Mouse (Mus musculus) neural tube, embryonic 14.5 days (tissue): Measurements from ENCODE around the gene Abcf2. TPM values are rescaled to one million over a fixed set of nuclear protein-coding genes. Genes with fewer than 3 reads are reported as not detected.
A peak's percentile ranks its signal among the peaks of the same experiment; 100 is the strongest.

ENCODE experiments used
- ATAC-seq: fragments of 200-750 bp; cut with Nextera tagmentation; 2 replicates; pipeline ENCODE4 v1.8.0; 2017; ENCODE audit warnings: low read depth, mild to moderate bottlenecking, moderate TSS enrichment, moderate library complexity
- H3K27ac ChIP-seq: fragments of 300-500 bp; sonication (generic); 2 replicates; pipeline ENCODE4 v1.5.1; 2014; ENCODE audit warnings: low read depth, mild to moderate bottlenecking, control low read depth, low read length, moderate library complexity, mixed read lengths
- H3K27me3 ChIP-seq: fragments of 300-500 bp; sonication (generic); 2 replicates; pipeline ENCODE4 v1.6.1; 2014; ENCODE audit warnings: low read length; ENCODE audit not compliant: control insufficient read depth, insufficient read depth
- H3K36me3 ChIP-seq: fragments of 300-500 bp; sonication (generic); 2 replicates; pipeline ENCODE4 v1.6.1; 2014; ENCODE audit warnings: low read length, mixed read lengths; ENCODE audit not compliant: control insufficient read depth, insufficient read depth
- H3K4me1 ChIP-seq: fragments of 300-500 bp; sonication (generic); 2 replicates; pipeline ENCODE4 v1.6.1; 2014; ENCODE audit warnings: low read length; ENCODE audit not compliant: control insufficient read depth, insufficient read depth
- H3K4me2 ChIP-seq: fragments of 300-500 bp; sonication (generic); 2 replicates; pipeline ENCODE4 v1.6.1; 2014; ENCODE audit warnings: mild to moderate bottlenecking, low read depth, low read length, control low read depth
- H3K4me3 ChIP-seq: fragments of 300-500 bp; sonication (generic); 2 replicates; pipeline ENCODE4 v1.5.1; 2014; ENCODE audit warnings: low read depth, low read length, control low read depth, mixed read lengths
- H3K9ac ChIP-seq: fragments of 300-500 bp; sonication (generic); replicated peaks from 2 replicates; pipeline ENCODE4 v1.6.1; 2014; ENCODE audit warnings: low read depth, mild to moderate bottlenecking, control low read depth, low read length, mixed read lengths
- H3K9me3 ChIP-seq: fragments of 300-500 bp; sonication (generic); 2 replicates; pipeline ENCODE4 v1.6.1; 2016; ENCODE audit warnings: low read length; ENCODE audit not compliant: control insufficient read depth
- WGBS: fragments of 180-500 bp; shearing (Covaris S2); extraction: QIAGEN DNeasy Blood & Tissue Kit; methylation state at CpG from one replicate; pipeline ENCODE4 v1.1.7; 2014; 5-methylcytosine and 5-hydroxymethylcytosine counted together
- polyA plus RNA-seq: library from polyadenylated mRNA; unstranded; fragments of >200 nt; fragmentation: Nextera tagmentation; extraction: Ambion mirVana; gene quantifications from 2 replicates; pipeline ENCODE4 v1.2.1, GENCODE M21; 2014

Gene Abcf2
- 80.3 and 89.8 TPM in 2 replicates for polyA plus RNA-seq

DNA sequence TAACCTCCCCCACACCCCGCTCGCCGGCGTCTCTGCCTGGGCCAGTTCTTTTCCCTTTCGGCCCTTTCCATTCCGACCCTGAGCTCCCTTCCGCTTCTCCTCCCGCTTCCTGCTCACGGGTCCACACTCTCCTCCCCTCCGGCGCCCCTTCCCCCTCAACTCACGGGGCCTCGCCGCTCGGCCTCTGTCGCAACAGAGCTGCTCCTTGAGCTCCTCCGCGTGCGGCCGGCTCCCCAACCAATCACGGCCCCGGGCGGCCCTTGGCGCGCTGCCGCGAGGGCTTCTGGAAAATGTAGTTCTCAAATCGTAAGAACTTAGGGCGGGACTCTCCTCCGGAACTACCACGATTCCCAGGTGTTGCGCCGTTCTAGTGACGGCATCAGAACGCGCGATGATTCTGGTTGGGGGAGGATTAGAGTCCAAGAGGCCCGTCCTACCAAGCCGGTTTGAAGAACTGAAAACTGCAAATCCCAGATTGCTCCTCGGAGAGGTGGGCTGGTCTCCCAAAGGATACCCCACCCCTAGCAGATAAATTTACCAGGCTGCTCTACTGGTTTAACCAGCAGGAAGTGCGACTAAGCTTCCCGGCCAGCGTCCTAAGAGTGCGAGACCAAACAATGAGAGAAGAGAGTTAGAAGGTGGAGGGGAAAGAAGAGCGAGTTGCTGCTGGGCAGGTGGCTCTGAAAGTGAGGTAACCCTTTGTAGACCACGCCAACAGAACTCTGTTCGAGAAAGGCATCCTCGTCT is at the start of gene Abcf2:
Abcf2 (minus strand) TSS at position 285 of the 747 bp plus-strand sequence.
- Histone ChIP-seq H3K9me3 (no peaks in the 10 kb centered on the region), H3K4me2 (peak within 1 kb of the TSS; percentile 85), H3K4me3 (peak within 1 kb of the TSS; percentile 72), H3K27ac (peak within 1 kb of the TSS; percentile 79), H3K27me3 (no peaks in the 10 kb centered on the region), H3K36me3 (peaks cover 11% of the 10 kb centered on the region; the same call in 1 of the 2 replicates), H3K9ac (peak within 1 kb of the TSS; percentile 66), H3K4me1 (peaks cover 6% of the 10 kb centered on the region; the same call in 1 of the 2 replicates)
- WGBS: under 1% methylated on average over 48 of the region's 48 CpGs
- ATAC-seq: peak; percentile 96

DNA sequence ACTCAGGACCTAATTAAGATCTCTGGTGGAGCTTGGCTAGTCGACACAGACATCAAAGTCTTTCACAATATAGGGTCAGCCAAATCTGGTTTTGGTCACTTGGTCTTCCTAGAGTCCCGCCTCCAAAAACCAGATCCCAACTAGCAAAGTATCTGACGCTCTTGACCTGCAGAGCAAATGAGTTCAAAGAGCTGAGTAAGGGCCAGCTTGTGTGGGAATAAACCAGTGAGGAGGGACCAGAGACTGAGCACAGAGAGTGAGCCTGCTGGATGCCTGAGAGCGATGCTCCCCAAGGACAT is 47.5 kb upstream of the Abcf2 start:
- Histone ChIP-seq H3K4me3 (peak overlapping the region; percentile 57), H3K9me3 (no peaks in the 10 kb centered on the region), H3K9ac (peak overlapping the region; percentile 78; the same call in 1 of the 2 replicates), H3K27ac (no peak overlapping the region), H3K27me3 (no peaks in the 10 kb centered on the region), H3K4me2 (peak overlapping the region; percentile 63), H3K4me1 (peaks cover 18% of the 10 kb centered on the region; the same call in 1 of the 2 replicates), H3K36me3 (no peaks in the 10 kb centered on the region)
- WGBS: 37% methylated on average over 4 of the region's 4 CpGs
- ATAC-seq: no peak

DNA sequence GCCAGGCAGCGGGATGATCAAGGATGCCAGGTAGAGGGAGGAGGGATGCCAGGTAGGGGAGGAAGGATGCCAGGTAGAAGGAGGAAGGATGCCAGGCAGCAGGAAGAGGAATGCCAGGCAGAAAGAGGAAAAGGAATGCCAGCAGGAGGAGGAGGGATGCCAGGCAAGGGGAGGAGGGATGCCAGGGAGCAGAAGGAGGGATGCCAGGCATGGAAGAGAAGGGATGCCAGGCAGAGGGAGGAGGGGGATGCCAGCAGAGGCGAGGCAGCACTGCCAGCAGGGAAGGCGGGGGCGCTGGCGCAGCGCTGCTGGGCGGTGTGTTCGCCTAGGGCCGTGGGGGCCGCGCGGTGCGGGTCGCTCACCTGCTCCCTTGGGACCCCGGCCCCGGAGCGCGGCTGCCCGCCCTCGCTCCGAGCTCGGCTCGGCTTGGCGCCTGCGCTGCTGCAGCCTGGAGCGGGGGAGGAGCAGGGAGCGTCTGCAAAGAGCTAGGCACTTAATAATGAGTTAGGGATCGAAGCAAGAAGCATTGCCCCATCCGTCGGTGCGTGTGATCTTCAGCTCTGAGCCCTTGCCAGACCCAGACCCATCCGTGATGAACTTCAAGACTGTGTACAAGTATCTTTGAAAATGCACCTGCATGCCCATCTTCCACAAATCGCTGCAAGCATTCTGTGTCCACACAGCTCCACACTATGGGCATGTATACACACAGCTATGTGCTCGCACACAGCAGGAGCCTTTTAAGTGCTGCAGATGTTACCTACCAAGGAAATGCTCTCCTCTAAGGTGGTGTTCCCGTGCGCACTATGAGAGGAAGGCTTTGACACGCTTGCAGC is 46.9 kb upstream of the Abcf2 start, which contains the start of gene Smarcd3:
Smarcd3 (minus strand) TSS at position 426 of the 836 bp plus-strand sequence.
- H3K27ac ChIP-seq: peak within 1 kb of the TSS; percentile 58; the same call in 1 of the 2 replicates
- peaks cover 18% of the 10 kb centered on the region; the same call in 1 of the 2 replicates for H3K4me1 ChIP-seq
- H3K9me3 ChIP-seq: no peaks in the 10 kb centered on the region
- H3K36me3 ChIP-seq: no peaks in the 10 kb centered on the region
- peak within 1 kb of the TSS; percentile 63 for H3K4me2 ChIP-seq
- H3K27me3 ChIP-seq: no peaks in the 10 kb centered on the region
- peak; percentile 92 for ATAC-seq
- 4% methylated on average over 22 of the region's 37 CpGs for WGBS
- peak within 1 kb of the TSS; percentile 57 for H3K4me3 ChIP-seq
- peak within 1 kb of the TSS; percentile 78 for H3K9ac ChIP-seq

DNA sequence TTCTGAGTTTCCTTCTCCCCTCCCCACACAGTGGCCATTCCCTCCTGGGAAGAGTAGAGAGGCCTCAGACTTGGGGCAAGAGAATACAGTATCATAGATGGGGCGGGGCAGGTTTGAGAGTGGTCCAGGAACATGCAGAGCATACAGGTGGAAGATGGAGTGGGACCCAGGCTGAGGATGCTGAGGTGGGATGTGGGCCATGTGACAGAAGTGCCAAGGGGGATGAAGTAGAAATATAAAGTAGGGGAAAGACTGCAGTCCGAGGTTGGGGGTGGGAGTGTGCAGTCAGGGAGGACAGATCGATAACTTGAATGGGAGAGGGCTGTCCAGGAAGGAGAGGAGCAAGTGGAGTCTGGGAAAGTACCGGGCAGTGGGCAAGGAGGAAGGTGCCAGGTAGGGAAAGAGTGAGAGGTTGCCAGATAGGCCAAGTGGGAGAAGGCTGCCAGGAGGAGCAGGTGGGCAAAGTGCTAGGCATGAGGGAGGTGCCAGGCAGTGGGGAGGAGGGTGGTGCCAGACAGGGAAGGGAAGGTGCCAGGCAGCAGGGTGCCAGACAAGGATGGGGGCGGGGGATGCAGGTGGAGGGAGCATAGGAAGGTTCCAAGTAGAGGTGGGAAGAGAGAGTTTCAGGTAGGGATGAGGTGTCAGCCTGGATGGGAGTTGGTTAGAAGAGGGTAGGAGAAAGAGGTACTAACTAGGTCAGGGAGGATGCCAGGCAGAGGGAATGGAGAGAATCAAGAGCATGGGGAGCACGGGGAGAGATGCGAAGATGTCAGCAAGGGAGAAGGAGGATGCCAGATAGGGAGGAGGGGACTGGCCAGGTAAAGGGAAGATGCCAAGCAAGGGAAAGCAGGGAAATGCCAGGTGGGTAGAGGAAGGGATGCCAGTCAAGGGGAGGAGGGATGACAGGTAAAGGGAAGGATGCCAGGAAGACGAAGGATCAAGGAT is 46.0 kb upstream of the Abcf2 start:
- H3K9ac ChIP-seq: peak overlapping the region; percentile 78
- H3K4me3 ChIP-seq: peak overlapping the region; percentile 57
- no peaks in the 10 kb centered on the region for H3K9me3 ChIP-seq
- ATAC-seq: 0 out of 2 replicates have a peak, but pooled peaks have one; percentile 1
- no peak overlapping the region; the same call in 1 of the 2 replicates for H3K27ac ChIP-seq
- no peaks in the 10 kb centered on the region for H3K27me3 ChIP-seq
- peaks cover 18% of the 10 kb centered on the region; the same call in 1 of the 2 replicates for H3K4me1 ChIP-seq
- no peaks in the 10 kb centered on the region for H3K36me3 ChIP-seq
- WGBS: 48% methylated on average over 8 of the region's 8 CpGs
- peak overlapping the region; percentile 63 for H3K4me2 ChIP-seq

DNA sequence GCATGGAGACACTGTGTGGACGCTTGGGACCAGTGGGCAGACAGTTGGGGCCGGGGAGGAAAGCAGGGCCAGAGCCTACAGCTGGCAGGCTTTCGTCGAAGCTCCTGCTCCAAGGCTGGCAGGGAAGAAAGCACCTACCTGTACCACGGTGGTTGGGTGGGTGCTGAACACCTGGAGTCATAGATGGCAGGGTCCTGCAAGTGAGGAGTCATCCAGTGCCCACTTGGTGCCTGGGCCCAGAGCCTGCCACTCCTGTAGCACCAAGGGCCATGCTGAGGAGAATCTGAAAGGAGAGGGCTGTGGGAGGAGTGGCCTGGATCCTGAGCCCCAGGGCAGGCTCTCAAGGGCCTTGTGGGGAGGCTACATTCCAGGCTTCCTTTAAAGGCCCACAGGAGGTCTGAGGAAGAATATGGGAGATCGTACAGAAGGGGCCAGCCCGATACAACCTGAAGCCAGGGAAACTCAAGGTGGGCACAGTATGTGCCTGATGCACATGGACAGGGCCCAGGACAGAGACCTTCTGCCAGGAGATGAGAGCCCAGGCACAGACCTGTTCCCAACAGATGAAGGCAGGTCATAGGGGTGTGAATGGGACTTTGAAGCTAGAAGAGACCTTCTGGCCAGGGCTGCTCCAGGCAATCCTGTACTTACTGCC is 45.2 kb upstream of the Abcf2 start:
- no peaks in the 10 kb centered on the region for H3K9me3 ChIP-seq
- H3K27ac ChIP-seq: no peak overlapping the region
- H3K4me1 ChIP-seq: peaks cover 18% of the 10 kb centered on the region; the same call in 1 of the 2 replicates
- no peaks in the 10 kb centered on the region for H3K27me3 ChIP-seq
- H3K9ac ChIP-seq: no peak overlapping the region
- ATAC-seq: no peak
- H3K36me3 ChIP-seq: no peaks in the 10 kb centered on the region
- no peak overlapping the region for H3K4me2 ChIP-seq
- no peak overlapping the region for H3K4me3 ChIP-seq
- WGBS: 70% methylated on average over 7 of the region's 7 CpGs

DNA sequence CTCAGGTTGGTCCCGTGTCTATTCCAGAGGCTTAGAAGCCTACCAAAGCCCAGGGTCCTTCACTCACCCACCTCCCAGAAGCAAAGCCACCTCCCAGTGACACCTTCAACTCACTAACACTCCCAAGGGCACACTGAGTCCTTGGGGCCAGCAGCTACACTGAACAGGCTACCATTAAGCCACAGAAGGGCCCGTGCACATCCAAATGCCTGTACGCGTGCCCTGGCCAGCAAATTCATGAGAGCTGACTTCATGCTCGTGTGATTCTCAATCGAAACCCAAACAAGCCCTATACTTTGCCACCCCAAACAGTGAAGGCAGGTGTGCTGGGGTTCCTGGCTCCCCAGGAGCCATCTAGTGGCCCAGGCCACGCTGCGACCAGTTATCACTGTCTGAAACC is 43.4 kb upstream of the Abcf2 start:
- Histone ChIP-seq H3K36me3 (no peaks in the 10 kb centered on the region), H3K9me3 (no peaks in the 10 kb centered on the region), H3K9ac (no peak overlapping the region), H3K27me3 (no peaks in the 10 kb centered on the region), H3K4me2 (no peak overlapping the region), H3K27ac (no peak overlapping the region), H3K4me3 (no peak overlapping the region), H3K4me1 (peaks cover 18% of the 10 kb centered on the region; the same call in 1 of the 2 replicates)
- 76% methylated on average over 8 of the region's 8 CpGs for WGBS
- ATAC-seq: no peak

DNA sequence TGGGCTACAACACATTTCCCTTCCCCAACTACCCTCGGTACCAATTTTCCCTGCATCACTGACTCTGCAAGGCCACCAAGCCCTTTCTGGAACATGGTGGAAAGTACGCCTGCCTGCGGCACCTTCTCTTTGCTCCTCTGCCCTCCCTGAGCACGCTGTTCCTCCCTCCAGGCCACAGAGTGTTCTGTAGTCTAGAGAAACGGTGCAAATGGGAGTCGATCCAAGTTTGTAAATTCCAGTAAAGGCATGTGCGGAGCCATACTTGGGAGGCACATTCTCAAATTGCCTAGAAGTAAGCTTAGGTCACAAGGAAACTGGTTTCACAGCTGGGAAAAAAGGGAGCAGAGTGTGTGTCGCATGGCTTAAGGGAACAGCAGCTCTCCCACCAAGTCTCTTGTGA is 42.8 kb upstream of the Abcf2 start:
- Histone ChIP-seq H3K4me3 (no peak overlapping the region), H3K9me3 (no peaks in the 10 kb centered on the region), H3K9ac (no peak overlapping the region), H3K4me2 (no peak overlapping the region), H3K36me3 (no peaks in the 10 kb centered on the region), H3K27ac (no peak overlapping the region), H3K4me1 (peaks cover 18% of the 10 kb centered on the region; the same call in 1 of the 2 replicates), H3K27me3 (no peaks in the 10 kb centered on the region)
- no peak for ATAC-seq
- WGBS: 70% methylated on average over 8 of the region's 8 CpGs

DNA sequence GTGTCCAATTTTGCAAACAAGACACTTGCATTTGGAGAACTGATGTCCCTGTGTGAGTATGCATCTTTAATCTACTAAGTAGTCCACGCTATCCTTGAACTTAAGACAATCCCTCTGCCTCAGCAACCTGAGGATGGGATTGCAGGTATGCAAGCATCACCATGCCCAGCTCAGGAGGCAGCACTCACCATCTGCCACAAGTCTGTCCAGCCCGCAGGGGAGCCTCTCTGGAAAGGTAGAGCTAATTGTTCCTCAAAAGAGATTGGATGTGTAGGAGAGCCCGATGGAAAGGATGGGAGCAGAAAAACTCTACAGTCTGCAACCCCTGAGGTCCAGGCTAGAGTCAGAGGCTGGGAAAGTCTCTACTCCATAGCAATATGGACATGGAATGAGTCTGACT is 41.7 kb upstream of the Abcf2 start:
- H3K4me2 ChIP-seq: no peak overlapping the region
- no peak for ATAC-seq
- H3K4me1 ChIP-seq: 0 out of 2 replicates have a peak, but pooled peaks cover 11% of the 10 kb centered on the region
- H3K27ac ChIP-seq: no peak overlapping the region
- H3K27me3 ChIP-seq: no peaks in the 10 kb centered on the region
- H3K36me3 ChIP-seq: no peaks in the 10 kb centered on the region
- no peaks in the 10 kb centered on the region for H3K9me3 ChIP-seq
- whole genome bisulfite sequencing: 87% methylated on average over 3 of the region's 3 CpGs
- H3K4me3 ChIP-seq: no peak overlapping the region
- H3K9ac ChIP-seq: no peak overlapping the region
